In genomic region chr4:131429356-131429755, GRCm38 (mm10) we compare ENCODE assay signal across 12 mouse cellular contexts.
A peak's percentile ranks its signal among the peaks of the same experiment; 100 is the strongest.
DNase-seq lines count a peak whose midpoint lies in the region; ATAC-seq lines count a peak whose summit lies in the region.
"Had no signal": no experiment of that assay in that cellular context is flagged by ENCODE, and none has a peak within 500 bp of the region (broad histone marks: within the 10 kb centered on the region; RNA-seq: fewer than 3 reads in every experiment).

No protein-coding gene starts in this region.

- no peak overlapping the region; the same call in 1 of the 2 replicates for H3K27ac ChIP-seq in midbrain, embryonic 16.5 days (ENCODE audit: low read length)
- H3K27ac ChIP-seq in midbrain, embryonic 11.5 days (ENCODE audit: low read depth, low read length) = no peak overlapping the region
- H3K27ac ChIP-seq in hindbrain, embryonic 14.5 days = peak overlapping the region; percentile 38; the same call in 1 of the 2 replicates
- no peak overlapping the region for H3K27ac ChIP-seq in neural tube, embryonic 15.5 days (replicated peaks)

- H3K36me3 ChIP-seq in midbrain, embryonic 16.5 days (ENCODE audit: control insufficient read depth, insufficient read depth, low read length) = no peaks in the 10 kb centered on the region
- no peaks in the 10 kb centered on the region for H3K36me3 ChIP-seq in midbrain, embryonic 11.5 days (ENCODE audit: control insufficient read depth, insufficient read depth, low read length)
- H3K36me3 ChIP-seq in hindbrain, embryonic 14.5 days (replicated peaks; ENCODE audit: control insufficient read depth, insufficient read depth) = no peaks in the 10 kb centered on the region
- H3K36me3 ChIP-seq in neural tube, embryonic 15.5 days = no peaks in the 10 kb centered on the region

- 36% methylated on average over 11 of the region's 11 CpGs for WGBS in midbrain, embryonic 16.5 days
- WGBS in midbrain, embryonic 11.5 days = 79% methylated on average over 11 of the region's 11 CpGs
- 26% methylated on average over 11 of the region's 11 CpGs for whole genome bisulfite sequencing in hindbrain, embryonic 14.5 days
- 25% methylated on average over 11 of the region's 11 CpGs for WGBS in neural tube, embryonic 15.5 days

- peaks cover 9% of the 10 kb centered on the region; the same call in 1 of the 2 replicates for H3K4me1 ChIP-seq in midbrain, embryonic 16.5 days (ENCODE audit: control insufficient read depth, insufficient read depth, low read length)
- H3K4me1 ChIP-seq in midbrain, embryonic 11.5 days (ENCODE audit: control insufficient read depth, insufficient read depth, low read length) = peaks cover 4% of the 10 kb centered on the region
- H3K4me1 ChIP-seq in hindbrain, embryonic 14.5 days (replicated peaks; ENCODE audit: control insufficient read depth, insufficient read depth, low read length) = peaks cover 24% of the 10 kb centered on the region
- H3K4me1 ChIP-seq in neural tube, embryonic 15.5 days = peaks cover 29% of the 10 kb centered on the region

- H3K27me3 ChIP-seq in midbrain, embryonic 16.5 days (ENCODE audit: control insufficient read depth, insufficient read depth, low read depth, low read length) = no peaks in the 10 kb centered on the region
- H3K27me3 ChIP-seq in midbrain, embryonic 11.5 days (ENCODE audit: control insufficient read depth, insufficient read depth, low read length) = no peaks in the 10 kb centered on the region
- H3K27me3 ChIP-seq in hindbrain, embryonic 14.5 days (ENCODE audit: control insufficient read depth, insufficient read depth, low read length) = no peaks in the 10 kb centered on the region
- no peaks in the 10 kb centered on the region for H3K27me3 ChIP-seq in neural tube, embryonic 15.5 days (replicated peaks)

- DNase-seq in cerebellum, adult 18-20 months = peak; percentile 24 to 29
- DNase-seq in cerebellum, postnatal 4 days (ENCODE audit: low spot score in 2 of 2) = no peak
- no peak for DNase-seq in midbrain, embryonic 11.5 days (ENCODE audit: low spot score, missing footprints)
- DNase-seq in hindbrain, embryonic 14.5 days (ENCODE audit: low spot score) = peak; percentile 36
- DNase-seq in urinary bladder, postnatal 36 days (ENCODE audit: low spot score in 2 of 2) = no peak
- no peak for DNase-seq in lung, postnatal 36 days
- DNase-seq: gastrocnemius, postnatal 36 days; heart, postnatal 10 days; kidney, adult 8-10 months; thymus, postnatal 36 days had no signal

- ATAC-seq in midbrain, embryonic 16.5 days = no peak
- ATAC-seq in midbrain, embryonic 11.5 days (ENCODE audit: low FRiP score) = no peak
- ATAC-seq in hindbrain, embryonic 14.5 days (ENCODE audit: low FRiP score) = no peak
- peak; percentile 51 for ATAC-seq in neural tube, embryonic 15.5 days (ENCODE audit: low FRiP score)

- H3K9ac ChIP-seq in midbrain, embryonic 16.5 days (ENCODE audit: low read depth, low read length) = peak overlapping the region; percentile 42; the same call in 1 of the 2 replicates
- H3K9ac ChIP-seq in midbrain, embryonic 11.5 days (ENCODE audit: low read length) = no peak overlapping the region
- 0 out of 2 replicates have a peak overlapping the region, but pooled peaks have one; percentile 8 for H3K9ac ChIP-seq in hindbrain, embryonic 14.5 days
- H3K9ac ChIP-seq in neural tube, embryonic 15.5 days (replicated peaks) = no peak overlapping the region

- H3K9me3 ChIP-seq in midbrain, embryonic 16.5 days (replicated peaks; ENCODE audit: control insufficient read depth, low read length, poor library complexity, severe bottlenecking) = no peaks in the 10 kb centered on the region
- H3K9me3 ChIP-seq in midbrain, embryonic 11.5 days (ENCODE audit: control insufficient read depth, low read length) = no peaks in the 10 kb centered on the region
- no peaks in the 10 kb centered on the region for H3K9me3 ChIP-seq in hindbrain, embryonic 14.5 days (ENCODE audit: control insufficient read depth, low read length)
- no peaks in the 10 kb centered on the region for H3K9me3 ChIP-seq in neural tube, embryonic 15.5 days (replicated peaks)

- H3K4me2 ChIP-seq in midbrain, embryonic 16.5 days (ENCODE audit: low read length) = no peak overlapping the region
- H3K4me2 ChIP-seq in midbrain, embryonic 11.5 days = no peak overlapping the region
- H3K4me2 ChIP-seq in hindbrain, embryonic 14.5 days (replicated peaks) = no peak overlapping the region
- peak overlapping the region; percentile 7; the same call in 1 of the 2 replicates for H3K4me2 ChIP-seq in neural tube, embryonic 15.5 days

- no peak overlapping the region for H3K4me3 ChIP-seq in midbrain, embryonic 16.5 days (ENCODE audit: low read depth, low read length)
- H3K4me3 ChIP-seq in midbrain, embryonic 11.5 days (ENCODE audit: low read depth, low read length) = no peak overlapping the region
- H3K4me3 ChIP-seq in hindbrain, embryonic 14.5 days (replicated peaks; ENCODE audit: low read length) = no peak overlapping the region
- H3K4me3 ChIP-seq in neural tube, embryonic 15.5 days (replicated peaks) = no peak overlapping the region

Comparison
In these comparisons a context has a peak if more than half of its experiments do, and no peak if none do; other contexts are left out.
1. DNase-seq: peak in cerebellum, adult 18-20 months (2 of 2) and hindbrain, embryonic 14.5 days (single experiment); none in cerebellum, postnatal 4 days (0 of 2), midbrain, embryonic 11.5 days (single experiment), urinary bladder, postnatal 36 days (0 of 2) and lung, postnatal 36 days (single experiment).
2. H3K9ac ChIP-seq: peak in midbrain, embryonic 16.5 days (single experiment) and hindbrain, embryonic 14.5 days (single experiment); none in midbrain, embryonic 11.5 days (single experiment) and neural tube, embryonic 15.5 days (single experiment).